Mouse (Mus musculus): Measurements from ENCODE around the gene Lipm. TPM values are rescaled to one million over a fixed set of nuclear protein-coding genes. Genes with fewer than 3 reads are reported as not detected.

Gene Lipm
- total RNA-seq, 1 experiment from 2014 or later = not detected

- ATAC-seq (replicated peaks; ENCODE audit: low read depth, poor library complexity, severe bottlenecking) = no peak
These were observed 52.8 kb downstream of the Lipm start for GRCm38 (mm10) chr19:34153263-34154144.

DNA sequence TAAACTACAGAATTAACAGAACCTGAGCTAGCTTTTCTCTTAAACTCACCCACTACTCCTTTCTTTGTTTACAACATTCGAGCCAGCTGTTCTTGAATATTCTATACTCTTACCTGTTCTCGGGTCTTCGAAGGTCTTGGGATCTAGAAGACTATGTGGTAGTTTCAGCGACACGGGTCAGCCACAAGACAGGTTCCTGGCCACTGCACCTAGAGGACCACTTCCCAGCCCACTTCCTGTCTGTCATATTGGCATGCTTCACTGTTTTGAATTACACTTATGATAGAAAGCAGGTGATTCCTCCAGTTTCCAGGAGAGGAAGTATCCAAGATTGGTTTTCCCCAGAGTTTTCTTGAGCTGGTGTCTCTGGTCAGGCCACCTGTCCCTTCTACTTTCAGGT is 62.0 kb downstream of the Lipm start:
- no peak for ATAC-seq (replicated peaks; ENCODE audit: low read depth, poor library complexity, severe bottlenecking)

- peak; percentile 37; the same call in 1 of the 2 replicates for ATAC-seq (replicated peaks; ENCODE audit: low read depth, poor library complexity, severe bottlenecking)
These were observed 65.2 kb downstream of the Lipm start, which contains the start of gene Ankrd22 for GRCm38 (mm10) chr19:34165891-34166290. Gene Ankrd22, minus strand, starts transcription at chr19:34166053.

DNA sequence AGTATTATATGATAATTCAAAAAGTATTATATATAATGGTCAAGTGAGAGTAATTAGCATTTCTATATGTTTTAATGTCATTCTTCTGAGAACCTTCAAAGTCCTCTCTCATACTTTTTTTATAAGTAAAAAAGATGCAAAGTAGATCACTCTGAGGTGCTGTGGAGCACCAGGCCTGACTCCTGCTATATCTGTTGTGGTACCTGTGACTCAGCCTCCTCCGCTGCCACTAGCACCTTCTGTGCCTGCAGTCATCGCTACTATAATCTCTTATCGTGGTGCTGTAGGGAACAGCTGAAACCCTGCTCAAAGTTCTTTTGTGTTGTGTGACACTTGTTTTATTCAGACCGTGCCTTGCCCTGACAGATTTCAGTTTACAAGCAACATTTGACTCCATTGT is 65.7 kb downstream of the Lipm start:
- no peak for ATAC-seq (replicated peaks; ENCODE audit: low read depth, poor library complexity, severe bottlenecking)

DNA sequence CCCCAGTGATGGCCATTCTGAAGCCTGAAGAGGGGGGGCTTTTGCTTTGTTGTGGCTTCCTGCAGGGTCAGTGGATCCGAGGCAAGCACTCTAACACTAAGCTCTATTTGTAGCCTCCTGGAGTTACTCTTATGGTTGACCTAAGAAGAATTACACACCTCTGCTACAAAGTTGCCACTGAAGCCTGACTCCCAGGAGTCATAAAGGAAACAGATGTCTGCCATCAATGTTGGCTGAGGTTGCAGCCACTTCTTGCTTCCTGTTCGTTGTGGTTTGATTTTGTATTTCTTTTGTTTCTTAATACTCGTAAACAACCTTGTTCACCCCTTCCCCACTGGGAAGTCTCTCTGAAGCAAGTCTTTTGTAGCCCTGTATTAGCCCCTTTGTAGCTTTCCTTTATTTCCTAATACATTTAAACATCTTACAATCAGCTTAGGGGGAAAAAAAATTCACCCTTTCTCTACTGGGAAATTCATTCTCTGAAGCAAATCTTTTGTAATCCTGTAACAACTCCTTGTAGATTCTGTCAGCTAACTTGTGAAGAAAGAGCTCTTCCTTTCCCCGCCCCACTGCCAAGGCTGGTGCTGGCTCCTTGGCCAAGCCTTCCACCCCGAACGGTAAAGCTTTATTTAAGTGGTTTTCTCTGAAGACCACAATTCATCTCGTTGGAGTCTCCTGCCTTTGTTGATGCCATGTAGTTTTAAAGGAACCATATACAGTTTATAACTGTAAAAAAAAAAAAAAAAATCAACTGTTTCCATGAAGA is 67.3 kb downstream of the Lipm start:
- peak; percentile 85 for ATAC-seq (replicated peaks; ENCODE audit: low read depth, poor library complexity, severe bottlenecking)

GRCm38 (mm10) chr19:34169121-34169520 is 68.4 kb downstream of the Lipm start:
- ATAC-seq (replicated peaks; ENCODE audit: low read depth, poor library complexity, severe bottlenecking) = no peak

- ATAC-seq (replicated peaks; ENCODE audit: low read depth, poor library complexity, severe bottlenecking) = no peak
These were observed 70.4 kb downstream of the Lipm start for GRCm38 (mm10) chr19:34171167-34171566.

Other genes starting within 250 kb of the Lipm start
- gene Lipf, start 139.7 kb upstream of the Lipm start, total RNA-seq (2017) = not detected in 2 replicates
- gene Lipk, start 92.6 kb upstream of the Lipm start, total RNA-seq (2017) = not detected in 2 replicates
- not detected in 2 replicates for gene Lipn, start 33.6 kb upstream of the Lipm start, total RNA-seq (2017)
- 0.32 TPM in 1 of 2 replicates, not detected in the other for gene Ankrd22, start 65.1 kb downstream of the Lipm start, total RNA-seq (2017)
- 8.0 and 12.1 TPM in 2 replicates for gene Stambpl1, start 91.3 kb downstream of the Lipm start, total RNA-seq (2017)
- gene Acta2, start 154.7 kb downstream of the Lipm start, total RNA-seq (2017) = not detected in 2 replicates
- gene Fas, start 189.7 kb downstream of the Lipm start, total RNA-seq (2017) = 0.44 and 0.73 TPM in 2 replicates